Mouse (Mus musculus) small intestine, adult 2 months (tissue): Measurements from ENCODE around the gene Crnkl1. TPM values are rescaled to one million over a fixed set of nuclear protein-coding genes. Genes with fewer than 3 reads are reported as not detected.
"Not testable (repeated sequence)": the region's sequence is repeated elsewhere in the genome, so short reads cannot be mapped to it uniquely, and the experiment has no call there.

ENCODE experiments used
- H3K27ac ChIP-seq: fragments of 200-500 bp; 2 replicates; pipeline ENCODE4 v1.5.1; 2012; ENCODE audit warnings: low read depth, low read length, control low read depth, inconsistent platforms; ENCODE audit not compliant: insufficient read depth
- H3K27me3 ChIP-seq: fragments of 200-500 bp; 2 replicates; pipeline ENCODE4 v1.6.1; 2012; ENCODE audit warnings: mild to moderate bottlenecking, moderate library complexity, low read length, inconsistent platforms; ENCODE audit not compliant: control insufficient read depth, insufficient read depth
- H3K36me3 ChIP-seq: fragments of 200-500 bp; 2 replicates; pipeline ENCODE4 v1.6.1; 2012; ENCODE audit warnings: mild to moderate bottlenecking, low read length, control low read depth, inconsistent platforms; ENCODE audit not compliant: control insufficient read depth, insufficient read depth
- H3K4me1 ChIP-seq: fragments of 200-500 bp; 2 replicates; pipeline ENCODE4 v1.6.1; 2012; ENCODE audit warnings: low read length, inconsistent platforms, mixed read lengths; ENCODE audit not compliant: control insufficient read depth, insufficient read depth, insufficient read length
- H3K4me3 ChIP-seq: fragments of 200-500 bp; 2 replicates; pipeline ENCODE4 v1.5.1; 2012; ENCODE audit warnings: low read depth, mild to moderate bottlenecking, control low read depth, inconsistent platforms, low read length, moderate library complexity
- CTCF ChIP-seq: fragments of 200-500 bp; IDR thresholded peaks from 2 replicates; pipeline ENCODE4 v1.5.1; 2012; ENCODE audit warnings: low read depth, mild to moderate bottlenecking, control low read depth, inconsistent platforms, low read length, moderate library complexity, mixed read lengths; ENCODE audit not compliant: insufficient replicate concordance, insufficient read length; ENCODE audit errors: extremely low read depth
- POLR2A ChIP-seq: fragments of 200-500 bp; IDR thresholded peaks from 2 replicates; pipeline ENCODE4 v1.6.1; 2012; ENCODE audit warnings: low read depth, mild to moderate bottlenecking, control low read depth, inconsistent platforms, low read length, moderate library complexity
- WGBS: fragments of 180-500 bp; shearing (Covaris S2); methylation state at CpG from one replicate; pipeline ENCODE4 v1.1.7; 2018; 5-methylcytosine and 5-hydroxymethylcytosine counted together
- polyA plus RNA-seq: library from polyadenylated mRNA; depleted of rRNA; stranded (reverse); fragments of >200 nt; gene quantifications from 2 replicates; pipeline ENCODE4 v1.2.3, GENCODE M21; 2012

The Crnkl1 gene
- polyA plus RNA-seq, 1 experiment: 5.2 TPM

DNA sequence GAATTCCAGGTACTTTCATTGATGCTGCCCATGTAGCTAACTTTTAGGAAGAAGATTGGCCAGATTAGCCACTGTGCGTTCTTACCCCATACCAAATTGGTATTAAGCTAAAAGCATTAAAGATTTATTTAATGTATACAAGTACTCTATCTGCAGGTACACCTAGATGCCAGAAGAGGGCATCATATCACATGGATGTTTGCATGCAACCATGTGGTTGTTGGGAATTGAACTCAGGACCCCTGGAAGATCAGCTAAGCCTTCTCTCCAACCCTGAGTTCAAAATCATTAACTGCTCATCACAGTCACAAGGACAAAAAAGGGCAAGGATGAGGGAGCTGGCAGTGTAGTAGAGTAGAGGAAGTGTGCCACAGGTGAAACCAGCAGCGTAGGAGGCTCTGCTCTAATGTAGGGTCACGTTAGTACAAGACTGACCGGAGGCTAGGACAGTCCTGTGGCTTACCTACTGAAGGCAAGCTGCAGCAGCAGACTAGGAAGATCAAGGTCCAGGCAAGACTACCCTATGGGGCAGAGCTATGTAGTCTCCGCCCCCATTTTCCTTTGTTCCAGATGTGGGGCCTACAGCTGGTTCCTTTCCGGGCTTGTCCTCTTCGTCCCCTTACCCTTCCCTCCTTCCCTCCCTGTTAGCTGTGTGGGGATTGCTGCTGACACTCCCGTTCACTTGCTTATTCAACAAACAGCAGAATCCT, 13.7 kb downstream of the Crnkl1 start:
- TF ChIP-seq POLR2A (no peak), CTCF (no peak)
- H3K36me3 ChIP-seq: peaks cover 64% of the 10 kb centered on the region
- no peaks in the 10 kb centered on the region for H3K4me1 ChIP-seq
- H3K27me3 ChIP-seq: no peaks in the 10 kb centered on the region
- WGBS: 77% methylated on average over 8 of the region's 8 CpGs
- no peak overlapping the region for H3K27ac ChIP-seq
- H3K4me3 ChIP-seq: no peak overlapping the region

DNA sequence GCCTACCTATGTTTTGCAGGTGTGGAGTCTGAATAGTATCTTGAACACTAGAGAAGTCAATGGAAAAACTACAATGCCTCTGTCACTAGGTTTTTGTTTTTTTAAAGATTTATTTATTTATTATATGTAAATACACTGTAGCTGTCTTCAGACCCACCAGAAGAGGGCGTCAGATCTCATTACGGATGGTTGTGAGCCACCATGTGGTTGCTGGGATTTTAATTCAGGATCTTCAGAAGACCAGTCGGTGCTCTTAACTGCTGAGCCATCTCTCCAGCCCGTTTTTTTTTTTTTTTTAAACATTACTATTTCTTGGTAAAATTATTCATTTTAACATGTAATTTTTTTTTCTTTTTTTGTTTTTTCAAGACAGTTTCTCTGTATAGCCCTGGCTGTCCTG, 28.9 kb downstream of the Crnkl1 start:
- H3K36me3 ChIP-seq: peaks cover 14% of the 10 kb centered on the region
- H3K4me3 ChIP-seq, H3K27me3 ChIP-seq, H3K27ac ChIP-seq, H3K4me1 ChIP-seq: not testable (repeated sequence)
- 33% methylated on average over 4 of the region's 4 CpGs for WGBS

- H3K36me3 ChIP-seq: peaks cover 14% of the 10 kb centered on the region
- TF ChIP-seq POLR2A (no peak), CTCF (no peak)
- H3K4me1 ChIP-seq: peaks cover 2% of the 10 kb centered on the region; the same call in 1 of the 2 replicates
- H3K4me3 ChIP-seq: no peak overlapping the region
- H3K27ac ChIP-seq: no peak overlapping the region
- H3K27me3 ChIP-seq: no peaks in the 10 kb centered on the region
- 57% methylated on average over 6 of the region's 6 CpGs for WGBS
Observed at GRCm38 (mm10) chr2:145905156-145905555, 29.7 kb downstream of the Crnkl1 start.

DNA sequence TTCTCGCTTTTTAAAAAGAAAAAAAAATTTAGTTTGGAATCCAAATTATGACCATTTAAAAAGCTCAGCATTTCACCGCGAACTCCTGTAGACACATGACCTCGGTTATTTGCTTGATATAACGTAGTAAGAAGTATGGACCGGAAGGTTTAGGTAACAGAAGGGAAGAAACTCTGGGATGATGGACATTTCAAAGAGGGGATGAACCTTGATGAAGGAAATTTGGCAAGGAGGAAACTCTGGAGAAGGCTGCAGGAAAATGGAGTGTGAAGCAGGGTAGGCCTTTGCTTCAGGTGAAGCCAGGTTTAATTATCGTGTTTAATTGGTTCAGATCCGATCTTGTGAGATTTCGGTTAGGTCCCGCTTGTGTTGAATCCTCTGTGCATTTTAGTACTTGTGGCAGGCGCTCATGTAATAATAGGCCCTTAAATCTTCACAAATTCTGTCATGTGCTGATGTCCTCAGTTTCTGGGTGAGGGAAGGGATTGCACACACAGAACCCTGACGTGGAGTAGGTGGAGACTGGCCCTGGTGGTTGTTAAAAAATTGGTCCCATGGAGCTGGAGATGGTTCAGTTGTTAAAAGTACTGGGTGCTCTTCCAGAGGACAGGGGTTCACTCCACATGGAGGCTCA, 30.7 kb downstream of the Crnkl1 start:
- no peak overlapping the region for H3K4me3 ChIP-seq
- no peak for TF ChIP-seq POLR2A
- TF ChIP-seq CTCF: no peak
- H3K27ac ChIP-seq: no peak overlapping the region
- WGBS: 24% methylated on average over 12 of the region's 12 CpGs
- H3K27me3 ChIP-seq: no peaks in the 10 kb centered on the region
- H3K36me3 ChIP-seq: peaks cover 9% of the 10 kb centered on the region
- peaks cover 2% of the 10 kb centered on the region; the same call in 1 of the 2 replicates for H3K4me1 ChIP-seq

- Histone ChIP-seq H3K36me3 (peaks cover 3% of the 10 kb centered on the region), H3K27ac (peak overlapping the region; percentile 55), H3K27me3 (no peaks in the 10 kb centered on the region), H3K4me3 (peak overlapping the region; percentile 85), H3K4me1 (peaks cover 2% of the 10 kb centered on the region; the same call in 1 of the 2 replicates)
- TF ChIP-seq CTCF (peak; percentile 61; the same call in 1 of the 2 replicates), POLR2A (peak; percentile 70)
- under 1% methylated on average over 68 of the region's 68 CpGs for WGBS
Observed at GRCm38 (mm10) chr2:145903061-145903901, 31.5 kb downstream of the Crnkl1 start.

- Histone ChIP-seq H3K4me1 (peaks cover 2% of the 10 kb centered on the region; the same call in 1 of the 2 replicates), H3K27ac (no peak within 1 kb of the TSS)
- 90% methylated on average over 6 of the region's 6 CpGs for WGBS
Observed at GRCm38 (mm10) chr2:145901861-145902260, 33.0 kb downstream of the Crnkl1 start, which contains the start of gene Naa20. Gene Naa20 (plus strand): TSS chr2:145902099.

GRCm38 (mm10) chr2:145900318-145900717, 34.5 kb downstream of the Crnkl1 start:
- not testable (repeated sequence) for H3K27ac ChIP-seq, H3K27me3 ChIP-seq, H3K36me3 ChIP-seq, H3K4me1 ChIP-seq, H3K4me3 ChIP-seq
- 79% methylated on average over 8 of the region's 8 CpGs for WGBS

More at GRCm38 (mm10) chr2:145901861-145902260, 33.0 kb downstream of the Crnkl1 start, which contains the start of gene Naa20:
- Histone ChIP-seq H3K4me3 (peak within 1 kb of the TSS; percentile 85; the same call in 1 of the 2 replicates), H3K27me3 (no peaks in the 10 kb centered on the region), H3K36me3 (no peaks in the 10 kb centered on the region)
- TF ChIP-seq POLR2A (no peak), CTCF (no peak)
